Mouse (Mus musculus) testis, postnatal 10 days (tissue): Measurements from ENCODE around the gene Slitrk5.
A peak's percentile ranks its signal among the peaks of the same experiment; 100 is the strongest.
"Not testable (repeated sequence)": the region's sequence is repeated elsewhere in the genome, so short reads cannot be mapped to it uniquely, and the experiment has no call there.

Experiments used
- DNase-seq: peaks from one replicate; pipeline ENCODE4 v3.0.0; 2021; ENCODE audit warnings: low spot score

The Slitrk5 gene

GRCm38 (mm10) chr14:111674664-111675147 lies at the start of gene Slitrk5:
Gene Slitrk5, plus strand, starts transcription at chr14:111675097.
- peak; percentile 93 for DNase-seq

- no peak for DNase-seq
Measured at GRCm38 (mm10) chr14:111672942-111673341, 2.0 kb upstream of the Slitrk5 start.

GRCm38 (mm10) chr14:111675211-111676165 lies 591 bp downstream of the Slitrk5 start:
- peak; percentile 64 for DNase-seq

GRCm38 (mm10) chr14:111676166-111676581 lies 1.3 kb downstream of the Slitrk5 start:
- peak; percentile 52 for DNase-seq

- no peak for DNase-seq
Measured at GRCm38 (mm10) chr14:111676851-111677291, 2.0 kb downstream of the Slitrk5 start.

- DNase-seq: no peak
Measured at GRCm38 (mm10) chr14:111677361-111678070, 2.6 kb downstream of the Slitrk5 start.

GRCm38 (mm10) chr14:111680271-111680670 lies 5.4 kb downstream of the Slitrk5 start:
- no peak for DNase-seq

GRCm38 (mm10) chr14:111681092-111681708 lies 6.3 kb downstream of the Slitrk5 start:
- peak; percentile 48 for DNase-seq

- DNase-seq: no peak
Measured at GRCm38 (mm10) chr14:111681773-111682172, 6.9 kb downstream of the Slitrk5 start.

- no peak for DNase-seq
Measured at GRCm38 (mm10) chr14:111683543-111683942, 8.6 kb downstream of the Slitrk5 start.

- not testable (repeated sequence) for DNase-seq
Measured at GRCm38 (mm10) chr14:111690139-111690538, 15.2 kb downstream of the Slitrk5 start.

GRCm38 (mm10) chr14:111729833-111730232 lies 54.9 kb downstream of the Slitrk5 start:
- no peak for DNase-seq
